Mouse (Mus musculus) hematopoietic multipotent progenitor cell, adult 10-12 weeks (in vitro differentiated cells): Measurements from ENCODE around the gene Tgtp2. TPM values are rescaled to one million over a fixed set of nuclear protein-coding genes. Genes with fewer than 3 reads are reported as not detected.

ENCODE experiments used
- polyA plus RNA-seq: library from polyadenylated mRNA; stranded (reverse); fragments of >175 nt; gene quantifications from 2 replicates; pipeline ENCODE4 v1.2.3, GENCODE M21; 2012; ENCODE audit warnings: low replicate concordance

The Tgtp2 gene
- 10.4 and 14.3 TPM in 2 replicates for polyA plus RNA-seq

DNA sequence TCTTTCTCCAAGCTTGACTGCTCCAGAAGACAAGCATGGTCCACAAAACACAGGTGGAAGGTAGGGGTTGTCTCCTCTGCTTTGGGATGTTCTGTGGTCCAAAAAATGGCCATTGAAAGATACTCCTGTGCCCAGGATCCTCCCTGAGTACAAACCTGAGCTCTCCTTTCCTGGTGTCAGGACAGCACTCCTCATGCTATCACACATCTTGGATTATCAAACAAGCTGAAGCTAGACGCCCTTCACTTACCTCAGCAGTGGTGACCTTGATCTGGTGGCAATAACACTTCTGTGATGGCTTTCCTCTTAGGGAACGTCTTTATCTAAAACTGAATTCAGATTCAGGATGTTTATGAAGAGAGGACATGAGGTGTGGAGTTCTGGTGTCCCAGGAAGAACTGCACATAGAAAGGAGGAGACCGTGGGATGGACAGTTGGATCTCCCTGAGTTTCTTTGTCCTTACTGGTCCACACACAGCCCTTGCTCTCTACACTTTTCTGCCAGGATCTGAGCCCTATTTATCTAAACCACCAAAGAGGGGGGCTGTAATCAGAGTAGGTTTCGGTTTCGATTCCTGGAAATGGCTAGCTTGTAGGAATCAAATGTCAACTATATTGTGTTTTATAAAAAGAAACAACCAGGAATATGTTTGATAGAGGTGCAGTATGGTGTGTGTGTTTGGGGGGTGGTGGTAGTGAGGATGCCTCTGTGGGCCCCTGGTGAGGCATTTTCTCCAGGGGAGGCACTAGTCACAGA lies at the start of gene Tgtp2:
Tgtp2 (minus strand) TSS at position 494 of the 757 bp plus-strand sequence.

DNA sequence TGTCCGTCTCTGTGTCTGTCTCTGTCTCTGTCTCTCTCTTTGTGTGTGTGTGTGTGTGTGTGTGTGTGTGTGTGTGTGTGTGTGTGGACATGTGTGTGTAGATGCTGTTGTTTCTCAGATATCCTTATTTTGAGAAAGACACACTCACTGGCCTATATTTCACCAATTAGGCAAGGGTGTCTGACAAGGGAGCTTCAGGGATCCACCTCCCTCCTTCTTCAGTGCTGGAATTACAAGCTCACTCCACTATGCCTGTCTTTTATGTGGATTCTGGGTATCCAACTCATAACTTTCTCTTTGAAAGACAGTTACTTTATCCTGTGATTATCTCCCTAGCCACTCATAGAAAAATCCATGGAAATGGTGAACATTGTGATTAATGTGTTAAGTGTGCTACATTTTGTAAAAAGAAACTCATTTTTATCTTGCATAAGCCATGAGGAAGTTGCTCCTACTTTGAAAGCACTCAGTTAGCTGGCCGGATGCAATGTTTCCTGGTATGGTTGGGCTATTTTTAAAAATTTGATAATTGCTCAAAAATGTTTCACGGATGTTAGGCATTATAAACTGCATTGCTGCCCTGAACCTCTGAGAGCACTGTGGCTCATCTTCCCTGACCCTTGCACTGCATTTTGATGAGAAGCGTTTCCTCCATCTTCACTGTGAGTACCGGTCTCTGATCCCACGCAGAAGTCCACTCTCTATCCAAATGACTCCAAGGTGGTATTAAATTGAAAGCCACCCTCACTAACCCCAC lies 12.2 kb upstream of the Tgtp2 start, which contains the start of gene Ifi47:
Ifi47 (plus strand) TSS at position 587 of the 757 bp plus-strand sequence.

DNA sequence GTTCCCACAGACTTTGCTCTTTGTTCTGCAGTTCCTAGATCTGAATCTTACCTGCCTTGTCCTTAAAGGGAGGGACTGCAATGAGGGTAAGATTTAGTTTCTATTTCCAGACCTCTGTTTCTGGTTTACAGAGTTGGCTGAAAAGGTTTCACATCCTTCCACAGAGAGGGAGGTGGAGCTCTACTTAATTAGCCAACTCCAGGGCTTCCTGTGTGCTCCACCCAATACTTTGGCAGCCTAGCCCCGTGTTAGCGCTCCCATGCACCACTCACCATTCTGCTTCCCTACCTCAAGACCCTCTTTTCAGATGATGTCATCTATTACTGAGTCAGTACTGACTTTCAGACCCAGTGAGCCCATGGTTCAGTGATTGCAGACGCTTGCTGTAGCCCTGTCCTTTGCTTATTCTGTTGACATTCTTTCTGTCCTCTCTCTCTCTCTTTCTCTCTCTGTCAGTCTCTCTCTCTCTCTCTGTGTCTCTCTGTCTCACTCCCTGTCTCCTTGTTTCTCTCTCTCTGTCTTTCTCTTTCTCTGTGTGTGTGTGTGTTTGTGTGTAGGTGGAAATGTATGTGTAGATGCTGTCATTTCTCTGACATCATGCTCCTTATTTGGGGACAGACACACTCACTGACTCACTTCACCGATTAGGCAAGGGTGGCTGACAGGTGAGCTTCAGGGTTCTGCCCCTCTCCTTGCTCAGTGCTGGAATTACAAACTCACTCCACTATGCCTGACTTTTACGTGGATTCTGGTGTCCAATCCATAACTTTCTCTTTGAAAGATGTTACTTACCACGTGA lies 12.7 kb downstream of the Tgtp2 start, which contains the start of gene 9930111J21Rik2:
9930111J21Rik2 (minus strand) TSS at position 150 of the 799 bp plus-strand sequence.

Other genes with a start within 250 kb of the Tgtp2 start
- gene Trim41, start 246.9 kb downstream of the Tgtp2 start, polyA plus RNA-seq, result 42.0 and 70.1 TPM in 2 replicates
- gene Trim7, start 238.1 kb downstream of the Tgtp2 start, polyA plus RNA-seq, result 60.8 and 116 TPM in 2 replicates
- 18.1 and 57.7 TPM in 2 replicates for gene Gm12184, start 237.6 kb downstream of the Tgtp2 start, polyA plus RNA-seq
- 5.7 and 6.1 TPM in 2 replicates for gene Irgm1, start 192.5 kb downstream of the Tgtp2 start, polyA plus RNA-seq
- gene Gm5431, start 162.0 kb downstream of the Tgtp2 start, polyA plus RNA-seq, result 0.40 and 0.45 TPM in 2 replicates
- gene Psme2b, start 118.0 kb downstream of the Tgtp2 start, polyA plus RNA-seq, result 4.0 and 21.9 TPM in 2 replicates
- 0.04 and 0.08 TPM in 2 replicates for gene Olfr56, start 85.3 kb downstream of the Tgtp2 start, polyA plus RNA-seq
- 6.6 and 11.8 TPM in 2 replicates for gene 9930111J21Rik1, start 84.8 kb downstream of the Tgtp2 start, polyA plus RNA-seq
- 0.11 and 0.20 TPM in 2 replicates for gene Gm12185, start 72.0 kb downstream of the Tgtp2 start, polyA plus RNA-seq
- 2.3 and 4.4 TPM in 2 replicates for gene Tgtp1, start 70.0 kb downstream of the Tgtp2 start, polyA plus RNA-seq
- gene 9930111J21Rik2, start 13.0 kb downstream of the Tgtp2 start, polyA plus RNA-seq, result 9.9 and 21.1 TPM in 2 replicates
- 8.0 and 8.1 TPM in 2 replicates for gene Ifi47, start 12.4 kb upstream of the Tgtp2 start, polyA plus RNA-seq
- not detected in 2 replicates for gene Olfr1396, start 50.7 kb upstream of the Tgtp2 start, polyA plus RNA-seq
- not detected in 2 replicates for gene Olfr1395, start 78.1 kb upstream of the Tgtp2 start, polyA plus RNA-seq
- not detected in 2 replicates for gene Olfr1394, start 90.2 kb upstream of the Tgtp2 start, polyA plus RNA-seq
- gene Btnl9, start 123.0 kb upstream of the Tgtp2 start, polyA plus RNA-seq, result 0.81 and 2.0 TPM in 2 replicates
- 13.0 and 14.0 TPM in 2 replicates for gene Zfp62, start 139.1 kb upstream of the Tgtp2 start, polyA plus RNA-seq
- 202 and 412 TPM in 2 replicates for gene Mgat1, start 180.0 kb upstream of the Tgtp2 start, polyA plus RNA-seq
- not detected in 2 replicates for gene Olfr1393, start 214.1 kb upstream of the Tgtp2 start, polyA plus RNA-seq
- gene Olfr1392, start 221.1 kb upstream of the Tgtp2 start, polyA plus RNA-seq, result 0.03 TPM in 1 of 2 replicates, not detected in the other
- gene Olfr10, start 240.5 kb upstream of the Tgtp2 start, polyA plus RNA-seq, result 0.04 TPM in 1 of 2 replicates, not detected in the other